Comparison of ENCODE assay signal across 20 mouse cellular contexts in the genomic region with DNA sequence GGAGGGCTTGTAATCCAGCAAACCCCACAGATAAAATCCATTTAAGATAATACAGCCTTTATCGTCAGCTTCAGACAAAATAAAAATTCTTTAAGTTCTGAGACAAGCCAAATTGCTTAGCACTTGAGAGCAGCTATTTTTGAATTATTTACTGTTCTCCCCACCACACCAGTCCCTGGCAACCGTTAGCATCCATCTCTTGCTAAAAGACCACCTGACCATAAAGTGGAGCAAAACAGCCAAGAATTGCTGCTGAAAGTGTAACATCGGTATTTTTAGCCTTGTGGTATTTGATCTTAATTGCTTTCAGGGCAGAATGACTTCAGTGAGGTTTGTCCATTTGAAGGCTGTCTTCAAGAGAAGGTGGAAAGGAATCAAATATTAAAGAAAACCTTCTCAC.
DNase-seq lines count a peak whose midpoint lies in the region; ATAC-seq and TF ChIP-seq lines count a peak whose summit lies in the region.
"Had no signal": no experiment of that assay in that cellular context is flagged by ENCODE, and none has a peak within 500 bp of the region (broad histone marks: within the 10 kb centered on the region; RNA-seq: fewer than 3 reads in every experiment).

No protein-coding gene starts in this region.

- DNase-seq in forebrain, postnatal 0 days, result no peak
- DNase-seq in layer of hippocampus, adult 2 months (ENCODE audit: low spot score in 2 of 2), result no peak
- DNase-seq in layer of hippocampus, adult 18-20 months (ENCODE audit: low spot score in 2 of 2), result no peak
- no peak for DNase-seq in midbrain, embryonic 11.5 days (ENCODE audit: low spot score, missing footprints)
- DNase-seq in brain, embryonic 14.5 days (ENCODE audit: low read depth), result peak; percentile 20
- DNase-seq in right cerebral cortex, adult 2 months (ENCODE audit: low spot score in 2 of 2), result no peak
- DNase-seq: adrenal gland, postnatal 14 days; cerebellum, adult 2 months; embryo, embryonic 11 days; gastrocnemius, postnatal 14 days; heart, adult 2 months; heart, postnatal 36 days had no signal

- no peak overlapping the region for H3K4me3 ChIP-seq in forebrain, postnatal 0 days (ENCODE audit: low read depth, low read length)
- no peak overlapping the region for H3K4me3 ChIP-seq in forebrain, embryonic 13.5 days
- no peak overlapping the region for H3K4me3 ChIP-seq in layer of hippocampus, adult 2 months
- H3K4me3 ChIP-seq in midbrain, embryonic 16.5 days (ENCODE audit: low read depth, low read length), result no peak overlapping the region
- H3K4me3 ChIP-seq in midbrain, embryonic 11.5 days (ENCODE audit: low read depth, low read length), result no peak overlapping the region
- H3K4me3 ChIP-seq: embryonic facial prominence, embryonic 15.5 days; erythroblast, embryonic 14.5 days; forebrain, embryonic 10.5 days; heart, adult 2 months; heart, embryonic 12.5 days had no signal

- no peak overlapping the region for H3K9ac ChIP-seq in forebrain, postnatal 0 days
- no peak overlapping the region for H3K9ac ChIP-seq in forebrain, embryonic 13.5 days
- no peak overlapping the region for H3K9ac ChIP-seq in midbrain, embryonic 16.5 days (ENCODE audit: low read depth, low read length)
- no peak overlapping the region for H3K9ac ChIP-seq in midbrain, embryonic 11.5 days (ENCODE audit: low read length)
- H3K9ac ChIP-seq: embryonic facial prominence, embryonic 15.5 days; heart, embryonic 12.5 days had no signal

- H3K9me3 ChIP-seq in forebrain, postnatal 0 days (ENCODE audit: low read length), result no peaks in the 10 kb centered on the region
- H3K9me3 ChIP-seq in forebrain, embryonic 13.5 days (replicated peaks), result no peaks in the 10 kb centered on the region
- no peaks in the 10 kb centered on the region for H3K9me3 ChIP-seq in midbrain, embryonic 16.5 days (replicated peaks; ENCODE audit: control insufficient read depth, low read length, poor library complexity, severe bottlenecking)
- no peaks in the 10 kb centered on the region for H3K9me3 ChIP-seq in midbrain, embryonic 11.5 days (ENCODE audit: control insufficient read depth, low read length)
- H3K9me3 ChIP-seq: embryonic facial prominence, embryonic 15.5 days; forebrain, embryonic 10.5 days; heart, embryonic 12.5 days had no signal

- TF ChIP-seq CTCF in forebrain, postnatal 0 days (IDR thresholded peaks at IDR 0.05; ENCODE audit: low read depth), result no peak
- TF ChIP-seq CTCF in layer of hippocampus, adult 2 months (conservative IDR thresholded peaks at IDR 0.05), result no peak
- no peak for TF ChIP-seq CTCF in brain, embryonic 14.5 days (IDR thresholded peaks at IDR 0.05; ENCODE audit: borderline replicate concordance, extremely low read depth, insufficient read depth, insufficient read length)

- TF ChIP-seq POLR2A in brain, embryonic 14.5 days (IDR thresholded peaks at IDR 0.05; ENCODE audit: borderline replicate concordance, extremely low read depth, insufficient read depth, insufficient read length, poor library complexity, severe bottlenecking), result no peak

- ATAC-seq in forebrain, postnatal 0 days, result peak; percentile 51
- ATAC-seq in forebrain, embryonic 13.5 days, result no peak
- ATAC-seq in midbrain, embryonic 16.5 days, result no peak
- ATAC-seq in midbrain, embryonic 11.5 days (ENCODE audit: low FRiP score), result no peak
- ATAC-seq: activated CD4-positive, CD25-positive, alpha-beta regulatory T cell, adult 4 months; Patski had no signal

- H3K36me3 ChIP-seq in forebrain, postnatal 0 days (ENCODE audit: insufficient read depth), result no peaks in the 10 kb centered on the region
- no peaks in the 10 kb centered on the region for H3K36me3 ChIP-seq in forebrain, embryonic 13.5 days (ENCODE audit: poor library complexity, severe bottlenecking)
- H3K36me3 ChIP-seq in midbrain, embryonic 16.5 days (ENCODE audit: control insufficient read depth, insufficient read depth, low read length), result no peaks in the 10 kb centered on the region
- no peaks in the 10 kb centered on the region for H3K36me3 ChIP-seq in midbrain, embryonic 11.5 days (ENCODE audit: control insufficient read depth, insufficient read depth, low read length)
- H3K36me3 ChIP-seq: embryonic facial prominence, embryonic 15.5 days; forebrain, embryonic 10.5 days; heart, embryonic 12.5 days had no signal

- 50% methylated on average over 3 of the region's 3 CpGs for WGBS in forebrain, postnatal 0 days
- 71% methylated on average over 3 of the region's 3 CpGs for WGBS in forebrain, embryonic 13.5 days
- 54% methylated on average over 3 of the region's 3 CpGs for WGBS in midbrain, embryonic 16.5 days
- WGBS in midbrain, embryonic 11.5 days, result 87% methylated on average over 3 of the region's 3 CpGs

- no peaks in the 10 kb centered on the region for H3K27me3 ChIP-seq in forebrain, postnatal 0 days (ENCODE audit: insufficient read depth, low read length)
- no peaks in the 10 kb centered on the region for H3K27me3 ChIP-seq in forebrain, embryonic 13.5 days
- H3K27me3 ChIP-seq in midbrain, embryonic 16.5 days (ENCODE audit: control insufficient read depth, insufficient read depth, low read depth, low read length), result no peaks in the 10 kb centered on the region
- no peaks in the 10 kb centered on the region for H3K27me3 ChIP-seq in midbrain, embryonic 11.5 days (ENCODE audit: control insufficient read depth, insufficient read depth, low read length)
- H3K27me3 ChIP-seq: embryonic facial prominence, embryonic 15.5 days; heart, embryonic 12.5 days; Patski had no signal

- no peak overlapping the region for H3K4me2 ChIP-seq in forebrain, postnatal 0 days (ENCODE audit: low read depth)
- no peak overlapping the region for H3K4me2 ChIP-seq in forebrain, embryonic 13.5 days
- no peak overlapping the region for H3K4me2 ChIP-seq in midbrain, embryonic 16.5 days (ENCODE audit: low read length)
- no peak overlapping the region for H3K4me2 ChIP-seq in midbrain, embryonic 11.5 days
- H3K4me2 ChIP-seq: embryonic facial prominence, embryonic 15.5 days; heart, embryonic 12.5 days had no signal

- H3K4me1 ChIP-seq in forebrain, postnatal 0 days (ENCODE audit: insufficient read depth), result no peaks in the 10 kb centered on the region
- peaks cover 4% of the 10 kb centered on the region; the same call in 1 of the 2 replicates for H3K4me1 ChIP-seq in forebrain, embryonic 13.5 days
- peaks cover 9% of the 10 kb centered on the region; the same call in 1 of the 2 replicates for H3K4me1 ChIP-seq in midbrain, embryonic 16.5 days (ENCODE audit: control insufficient read depth, insufficient read depth, low read length)
- no peaks in the 10 kb centered on the region for H3K4me1 ChIP-seq in midbrain, embryonic 11.5 days (ENCODE audit: control insufficient read depth, insufficient read depth, low read length)
- H3K4me1 ChIP-seq: embryonic facial prominence, embryonic 15.5 days; forebrain, embryonic 10.5 days had no signal

- H3K27ac ChIP-seq in forebrain, postnatal 0 days (ENCODE audit: low read depth, low read length), result 0 out of 2 replicates have a peak overlapping the region, but pooled peaks have one; percentile 15
- H3K27ac ChIP-seq in forebrain, embryonic 13.5 days, result no peak overlapping the region
- peak overlapping the region; percentile 43; the same call in 1 of the 2 replicates for H3K27ac ChIP-seq in layer of hippocampus, adult 2 months
- peak overlapping the region; percentile 24; the same call in 1 of the 2 replicates for H3K27ac ChIP-seq in midbrain, embryonic 16.5 days (ENCODE audit: low read length)
- no peak overlapping the region for H3K27ac ChIP-seq in midbrain, embryonic 11.5 days (ENCODE audit: low read depth, low read length)
- H3K27ac ChIP-seq: embryonic facial prominence, embryonic 15.5 days; forebrain, embryonic 10.5 days; heart, adult 2 months had no signal

Comparison
In these comparisons a context has a peak if more than half of its experiments do, and no peak if none do; other contexts are left out.
1. H3K27ac ChIP-seq: peak in forebrain, postnatal 0 days (single experiment), layer of hippocampus, adult 2 months (single experiment) and midbrain, embryonic 16.5 days (single experiment); none in forebrain, embryonic 13.5 days (single experiment) and midbrain, embryonic 11.5 days (single experiment).